Mouse (Mus musculus): ENCODE results near the gene Slc34a3.
"Not testable (repeated sequence)": the region's sequence is repeated elsewhere in the genome, so short reads cannot be mapped to it uniquely, and the experiment has no call there.

The Slc34a3 gene

GRCm38 (mm10) chr2:25234050-25234449 lies at the start of gene Slc34a3:
Slc34a3 (minus strand) TSS chr2:25234364.
- peak in 1 of 2 experiments; percentile 47 for DNase-seq

- peak; percentile 92 for DNase-seq
Observed at GRCm38 (mm10) chr2:25278928-25279882, 45.0 kb upstream of the Slc34a3 start.

- DNase-seq: no peak
Observed at GRCm38 (mm10) chr2:25273010-25273409, 38.8 kb upstream of the Slc34a3 start.

GRCm38 (mm10) chr2:25272515-25272914 lies 38.4 kb upstream of the Slc34a3 start:
- DNase-seq: no peak

- DNase-seq: peak; percentile 99
Observed at GRCm38 (mm10) chr2:25271827-25272511, 37.8 kb upstream of the Slc34a3 start, which contains the start of the genes Ssna1 and Anapc2. Ssna1 (minus strand) TSS chr2:25272438. Anapc2 (plus strand) TSS chr2:25272478.

- no peak for DNase-seq
Observed at GRCm38 (mm10) chr2:25267746-25268309, 33.7 kb upstream of the Slc34a3 start.

- no peak for DNase-seq
Observed at GRCm38 (mm10) chr2:25267241-25267640, 33.1 kb upstream of the Slc34a3 start.

- peak; percentile 47 to 65 for DNase-seq
Observed at GRCm38 (mm10) chr2:25266720-25267119, 32.6 kb upstream of the Slc34a3 start.

- DNase-seq: peak in 1 of 2 experiments; percentile 38
Observed at GRCm38 (mm10) chr2:25265897-25266656, 31.9 kb upstream of the Slc34a3 start.

GRCm38 (mm10) chr2:25264851-25265250 lies 30.7 kb upstream of the Slc34a3 start:
- DNase-seq: peak in 1 of 2 experiments; percentile 46

GRCm38 (mm10) chr2:25264286-25264660 lies 30.1 kb upstream of the Slc34a3 start:
- no peak for DNase-seq

GRCm38 (mm10) chr2:25263623-25264285 lies 29.6 kb upstream of the Slc34a3 start:
- DNase-seq: peak in 1 of 2 experiments; percentile 4

- peak; percentile 55 to 71 for DNase-seq
Observed at GRCm38 (mm10) chr2:25262795-25263622, 28.8 kb upstream of the Slc34a3 start.

- DNase-seq: peak; percentile 95 to 97
Observed at GRCm38 (mm10) chr2:25262291-25262767, 28.2 kb upstream of the Slc34a3 start, which contains the start of gene Tprn. Tprn (plus strand) TSS chr2:25262618.

- no peak for DNase-seq
Observed at GRCm38 (mm10) chr2:25261870-25262269, 27.7 kb upstream of the Slc34a3 start.

GRCm38 (mm10) chr2:25258887-25259286 lies 24.7 kb upstream of the Slc34a3 start:
- peak in 1 of 2 experiments; percentile 24 for DNase-seq

GRCm38 (mm10) chr2:25257250-25257649 lies 23.1 kb upstream of the Slc34a3 start:
- DNase-seq: not testable (repeated sequence)

GRCm38 (mm10) chr2:25256443-25257109 lies 22.4 kb upstream of the Slc34a3 start:
- DNase-seq: peak; percentile 72 to 79

- DNase-seq: peak; percentile 94
Observed at GRCm38 (mm10) chr2:25255284-25255779, 21.2 kb upstream of the Slc34a3 start, which contains the start of gene Tmem203. Tmem203 (plus strand) TSS chr2:25255439.

GRCm38 (mm10) chr2:25252331-25252730 lies 18.2 kb upstream of the Slc34a3 start:
- DNase-seq: peak; percentile 40 to 50

Data from kidney, postnatal 4 days (tissue).